Mouse (Mus musculus) liver, embryonic 14.5 days (tissue): ENCODE results near the gene Mbd6.

Experiments used
- CTCF ChIP-seq: IDR thresholded peaks from 2 replicates; pipeline ENCODE4 v1.5.1; 2016; ENCODE audit warnings: antibody characterized with exemption, low read depth, control low read depth
- EP300 ChIP-seq: IDR thresholded peaks from 2 replicates; pipeline ENCODE4 v1.6.1; 2016; ENCODE audit warnings: antibody characterized with exemption, low read depth

GRCm38 (mm10) chr10:127322669-127323068 is 33.9 kb upstream of the Mbd6 start:
- TF ChIP-seq CTCF (no peak), EP300 (no peak)
